Mouse (Mus musculus) lung, postnatal 0 days (tissue): ENCODE results near the gene Scn1b.

Experiments used
- CTCF ChIP-seq: IDR thresholded peaks from 2 replicates; pipeline ENCODE4 v1.5.1; 2016; ENCODE audit warnings: antibody characterized with exemption, mild to moderate bottlenecking
- EP300 ChIP-seq: IDR thresholded peaks from 2 replicates; pipeline ENCODE4 v1.6.1; 2016; ENCODE audit warnings: antibody characterized with exemption, mild to moderate bottlenecking, control low read depth

DNA sequence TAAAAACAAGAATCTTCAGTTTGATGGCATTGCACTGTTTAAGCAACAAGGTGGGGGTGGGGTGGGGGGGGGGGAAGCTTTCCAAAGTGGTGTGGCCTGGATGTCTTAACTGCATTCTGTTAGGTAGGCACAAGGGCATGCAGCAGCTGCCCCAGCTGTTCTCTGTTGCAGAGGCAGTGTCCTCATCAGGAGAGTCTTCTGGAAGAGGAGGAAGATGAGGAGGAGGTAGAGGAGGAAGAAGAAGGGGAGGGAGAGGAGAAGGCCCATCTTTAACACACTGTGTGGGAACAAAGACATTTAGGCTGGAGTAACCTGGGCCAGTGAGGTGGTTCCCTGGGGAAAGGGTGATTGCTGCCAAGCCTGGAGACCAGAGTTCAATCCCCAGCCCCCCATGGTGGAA, 44.7 kb downstream of the Scn1b start:
- TF ChIP-seq CTCF (no peak), EP300 (no peak)
